Mouse (Mus musculus) liver, adult 2 months (tissue): ENCODE measurements at regions not wholly inside any gene's neighbourhood (a gene's known extent, or its start where the extent isn't known, plus 50 kb on each side); places are given as distances from the start of the nearest gene placed in this dataset.

Experiments used
- CTCF ChIP-seq: fragments of 200-500 bp; IDR thresholded peaks from 2 replicates; pipeline ENCODE4 v1.5.1; 2011; ENCODE audit warnings: low read depth, low read length, control low read depth
- POLR2A ChIP-seq: fragments of 200-500 bp; IDR thresholded peaks from 2 replicates; pipeline ENCODE4 v1.6.1; 2011; ENCODE audit warnings: low read length, control low read depth; ENCODE audit not compliant: insufficient read depth; ENCODE audit errors: extremely low read depth

DNA sequence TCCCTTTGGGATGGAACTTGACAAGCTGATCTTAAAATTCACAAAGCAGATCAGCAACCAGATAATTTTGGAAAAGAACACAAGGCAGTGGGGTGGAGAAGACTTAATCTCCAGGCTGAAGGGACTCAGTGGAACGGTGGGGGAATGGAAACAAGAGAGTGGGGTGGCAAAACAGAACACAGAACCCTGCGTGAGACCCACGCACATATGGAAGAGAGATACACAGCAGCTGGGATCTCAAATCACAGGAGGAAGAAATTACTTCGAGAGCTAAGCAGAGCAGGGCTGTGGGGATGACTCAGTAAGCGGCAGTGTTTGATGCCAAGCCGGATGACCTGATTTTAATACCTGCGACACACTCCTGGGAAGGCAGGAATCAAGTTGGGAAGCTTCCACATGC, 89.9 kb upstream of the Thpo start:
- no peak for TF ChIP-seq CTCF
- no peak for TF ChIP-seq POLR2A
